Mouse (Mus musculus): ENCODE results near the gene Osbpl6. TPM values are rescaled to one million over a fixed set of nuclear protein-coding genes. Genes with fewer than 3 reads are reported as not detected.
"Not testable (repeated sequence)": the region's sequence is repeated elsewhere in the genome, so short reads cannot be mapped to it uniquely, and the experiment has no call there.

Osbpl6 gene
- polyA plus RNA-seq, 1 experiment from 2014 or later: 23.1 TPM

DNA sequence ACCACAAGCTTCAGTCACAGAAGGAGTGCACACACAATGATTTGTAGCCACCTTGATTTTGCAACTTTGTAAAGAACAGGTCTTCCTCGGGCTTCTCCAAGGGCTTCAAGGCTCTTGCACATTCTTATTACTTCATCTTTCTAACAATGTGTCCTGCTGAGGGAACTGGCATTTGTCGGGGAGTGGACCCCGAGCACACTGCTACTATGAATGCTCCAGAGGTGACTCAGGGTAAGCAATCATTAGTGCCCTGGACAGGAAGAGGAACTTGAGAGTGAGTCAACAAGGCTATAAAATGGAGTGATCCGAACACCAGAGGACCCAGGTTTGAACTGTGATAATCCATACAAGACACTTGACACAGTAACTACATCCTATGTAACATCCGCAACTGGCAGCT lies 213.9 kb downstream of the Osbpl6 start:
- no peak overlapping the region for H3K27ac ChIP-seq (ENCODE audit: low read length)
- no peak for ATAC-seq
- 96% methylated on average over 5 of the region's 5 CpGs for WGBS
- H3K9me3 ChIP-seq (replicated peaks; ENCODE audit: control insufficient read depth, low read length, poor library complexity, severe bottlenecking): no peaks in the 10 kb centered on the region
- H3K4me1 ChIP-seq (ENCODE audit: control insufficient read depth, insufficient read depth, low read length): no peaks in the 10 kb centered on the region
- no peak overlapping the region for H3K4me3 ChIP-seq (ENCODE audit: low read depth, low read length)
- no peaks in the 10 kb centered on the region for H3K27me3 ChIP-seq (ENCODE audit: control insufficient read depth, insufficient read depth, low read depth, low read length)
- H3K9ac ChIP-seq (ENCODE audit: low read depth, low read length): no peak overlapping the region
- H3K36me3 ChIP-seq (ENCODE audit: control insufficient read depth, insufficient read depth, low read length): peaks cover 2% of the 10 kb centered on the region; the same call in 1 of the 2 replicates
- H3K4me2 ChIP-seq (ENCODE audit: low read length): no peak overlapping the region

DNA sequence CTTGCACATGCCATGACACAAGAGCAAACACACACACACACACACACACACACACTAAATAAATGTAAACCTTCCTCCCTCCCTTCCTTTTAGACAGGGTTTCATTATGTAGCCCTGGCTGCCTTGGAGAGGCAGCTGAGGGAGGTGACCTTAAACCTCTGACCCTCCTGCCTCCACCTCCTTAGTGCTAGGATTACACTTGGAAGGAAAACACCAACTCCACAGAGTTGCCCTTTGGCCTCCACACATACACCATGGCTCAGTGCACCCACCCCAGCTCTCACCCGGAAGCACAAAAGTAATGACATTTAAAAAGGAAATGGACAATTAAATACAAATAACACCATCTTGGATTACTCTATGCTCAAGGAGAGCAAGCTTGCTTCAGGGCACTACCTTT lies 215.4 kb downstream of the Osbpl6 start:
- 81% methylated on average over 1 of the region's 1 CpGs for WGBS
- no peaks in the 10 kb centered on the region for H3K9me3 ChIP-seq (replicated peaks; ENCODE audit: control insufficient read depth, low read length, poor library complexity, severe bottlenecking)
- no peak overlapping the region for H3K9ac ChIP-seq (ENCODE audit: low read depth, low read length)
- no peak overlapping the region for H3K4me3 ChIP-seq (ENCODE audit: low read depth, low read length)
- H3K4me2 ChIP-seq (ENCODE audit: low read length): no peak overlapping the region
- ATAC-seq: no peak
- H3K27ac ChIP-seq (ENCODE audit: low read length): no peak overlapping the region
- H3K4me1 ChIP-seq (ENCODE audit: control insufficient read depth, insufficient read depth, low read length): no peaks in the 10 kb centered on the region
- H3K27me3 ChIP-seq (ENCODE audit: control insufficient read depth, insufficient read depth, low read depth, low read length): no peaks in the 10 kb centered on the region
- H3K36me3 ChIP-seq (ENCODE audit: control insufficient read depth, insufficient read depth, low read length): peaks cover 11% of the 10 kb centered on the region

DNA sequence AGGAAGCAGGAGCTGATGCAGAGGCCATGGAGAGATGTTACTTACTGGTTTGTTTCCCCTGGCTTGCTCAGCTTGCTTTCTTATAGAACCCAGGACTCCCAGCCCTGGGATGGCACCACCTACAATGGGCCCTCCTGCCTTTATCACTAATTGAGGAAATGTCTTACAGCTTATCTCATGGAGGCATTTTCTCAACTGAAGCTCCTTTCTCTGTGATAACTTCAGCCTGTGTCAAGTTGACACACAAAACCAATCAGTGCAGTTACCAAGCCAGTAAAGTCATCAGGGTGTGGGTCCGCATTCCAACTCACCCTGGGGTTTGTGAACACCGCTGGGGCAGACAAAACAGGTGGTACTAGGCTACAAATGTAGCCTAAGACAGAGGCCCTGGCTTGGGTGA lies 216.0 kb downstream of the Osbpl6 start:
- not testable (repeated sequence) for H3K27me3 ChIP-seq (ENCODE audit: control insufficient read depth, insufficient read depth, low read depth, low read length); H3K4me2 ChIP-seq (ENCODE audit: low read length); ATAC-seq; H3K4me1 ChIP-seq (ENCODE audit: control insufficient read depth, insufficient read depth, low read length); H3K4me3 ChIP-seq (ENCODE audit: low read depth, low read length); H3K9ac ChIP-seq (ENCODE audit: low read depth, low read length); H3K9me3 ChIP-seq (replicated peaks; ENCODE audit: control insufficient read depth, low read length, poor library complexity, severe bottlenecking); H3K27ac ChIP-seq (ENCODE audit: low read length)
- WGBS: 93% methylated on average over 2 of the region's 2 CpGs
- peaks cover 17% of the 10 kb centered on the region for H3K36me3 ChIP-seq (ENCODE audit: control insufficient read depth, insufficient read depth, low read length)

DNA sequence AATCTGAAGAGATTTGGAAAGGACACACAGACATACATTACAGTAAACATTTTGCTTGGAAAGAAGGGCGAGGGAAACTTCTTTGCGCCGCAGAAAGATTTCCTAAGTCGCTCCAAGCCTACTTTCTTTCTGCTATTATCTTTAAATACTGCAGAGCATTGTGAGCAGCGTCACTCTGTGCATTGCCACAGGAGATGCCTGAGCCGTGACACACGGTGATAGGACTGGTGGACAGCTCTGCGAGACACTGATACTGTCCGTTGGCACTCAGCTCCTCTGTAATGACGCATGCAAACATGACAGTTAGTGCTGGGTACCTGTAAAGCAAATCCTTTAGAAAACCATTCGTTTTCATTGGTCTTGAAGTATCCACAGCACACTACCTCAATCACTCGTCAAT lies 224.0 kb downstream of the Osbpl6 start:
- H3K9ac ChIP-seq (ENCODE audit: low read depth, low read length): no peak overlapping the region
- no peak overlapping the region for H3K4me3 ChIP-seq (ENCODE audit: low read depth, low read length)
- H3K4me2 ChIP-seq (ENCODE audit: low read length): no peak overlapping the region
- H3K36me3 ChIP-seq (ENCODE audit: control insufficient read depth, insufficient read depth, low read length): peaks cover 56% of the 10 kb centered on the region
- H3K27me3 ChIP-seq (ENCODE audit: control insufficient read depth, insufficient read depth, low read depth, low read length): no peaks in the 10 kb centered on the region
- 97% methylated on average over 12 of the region's 12 CpGs for WGBS
- no peaks in the 10 kb centered on the region for H3K9me3 ChIP-seq (replicated peaks; ENCODE audit: control insufficient read depth, low read length, poor library complexity, severe bottlenecking)
- H3K27ac ChIP-seq (ENCODE audit: low read length): no peak overlapping the region
- H3K4me1 ChIP-seq (ENCODE audit: control insufficient read depth, insufficient read depth, low read length): no peaks in the 10 kb centered on the region
- no peak for ATAC-seq

DNA sequence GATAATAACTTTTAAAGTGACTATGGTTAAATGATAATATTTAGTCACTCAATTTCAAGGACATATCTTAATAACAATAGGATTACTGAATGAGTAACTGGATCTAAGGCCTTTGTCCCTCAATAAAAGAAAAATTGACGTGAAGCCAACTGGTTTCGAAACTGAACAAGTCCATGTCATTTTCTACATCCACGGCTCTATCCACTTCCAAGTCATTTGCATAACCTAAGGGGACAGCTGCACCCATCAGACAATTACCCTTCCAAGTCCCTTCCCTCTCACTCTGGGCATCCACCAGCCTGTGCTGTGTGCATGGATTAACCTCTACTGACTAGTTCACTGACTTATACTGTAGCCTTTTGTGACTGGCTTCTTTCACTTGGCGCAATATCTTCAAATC lies 225.3 kb downstream of the Osbpl6 start:
- Histone ChIP-seq H3K4me3 (ENCODE audit: low read depth, low read length) (no peak overlapping the region), H3K36me3 (ENCODE audit: control insufficient read depth, insufficient read depth, low read length) (peaks cover 60% of the 10 kb centered on the region), H3K9me3 (replicated peaks; ENCODE audit: control insufficient read depth, low read length, poor library complexity, severe bottlenecking) (no peaks in the 10 kb centered on the region), H3K4me2 (ENCODE audit: low read length) (no peak overlapping the region), H3K4me1 (ENCODE audit: control insufficient read depth, insufficient read depth, low read length) (no peaks in the 10 kb centered on the region), H3K27me3 (ENCODE audit: control insufficient read depth, insufficient read depth, low read depth, low read length) (no peaks in the 10 kb centered on the region), H3K9ac (ENCODE audit: low read depth, low read length) (no peak overlapping the region), H3K27ac (ENCODE audit: low read length) (no peak overlapping the region)
- ATAC-seq: no peak
- WGBS: 52% methylated on average over 4 of the region's 4 CpGs

DNA sequence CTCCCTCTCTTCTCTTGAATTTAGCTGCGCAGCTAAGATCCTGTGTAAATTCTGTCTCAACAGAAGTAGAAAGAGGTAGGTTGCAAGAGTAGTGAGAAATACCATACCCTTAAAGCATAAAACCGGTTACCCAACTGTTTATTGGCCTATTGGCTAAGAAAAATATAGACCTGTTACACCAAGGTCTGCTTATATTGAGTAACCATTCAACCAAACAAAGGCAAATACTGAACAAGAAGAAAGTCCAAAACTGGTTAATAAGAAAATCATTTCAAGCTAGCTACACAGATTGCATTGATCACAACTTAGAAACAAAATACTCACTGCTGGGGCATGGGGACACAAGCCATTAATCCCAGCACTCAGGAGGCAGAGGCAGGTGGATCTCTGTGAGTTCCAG lies 233.3 kb downstream of the Osbpl6 start:
- 98% methylated on average over 2 of the region's 2 CpGs for WGBS
- Histone ChIP-seq H3K27me3 (ENCODE audit: control insufficient read depth, insufficient read depth, low read depth, low read length) (no peaks in the 10 kb centered on the region), H3K4me2 (ENCODE audit: low read length) (no peak overlapping the region), H3K4me3 (ENCODE audit: low read depth, low read length) (no peak overlapping the region), H3K9ac (ENCODE audit: low read depth, low read length) (no peak overlapping the region), H3K4me1 (ENCODE audit: control insufficient read depth, insufficient read depth, low read length) (no peaks in the 10 kb centered on the region; the same call in 1 of the 2 replicates), H3K36me3 (ENCODE audit: control insufficient read depth, insufficient read depth, low read length) (peaks cover 37% of the 10 kb centered on the region), H3K9me3 (replicated peaks; ENCODE audit: control insufficient read depth, low read length, poor library complexity, severe bottlenecking) (no peaks in the 10 kb centered on the region), H3K27ac (ENCODE audit: low read length) (no peak overlapping the region)
- no peak for ATAC-seq

DNA sequence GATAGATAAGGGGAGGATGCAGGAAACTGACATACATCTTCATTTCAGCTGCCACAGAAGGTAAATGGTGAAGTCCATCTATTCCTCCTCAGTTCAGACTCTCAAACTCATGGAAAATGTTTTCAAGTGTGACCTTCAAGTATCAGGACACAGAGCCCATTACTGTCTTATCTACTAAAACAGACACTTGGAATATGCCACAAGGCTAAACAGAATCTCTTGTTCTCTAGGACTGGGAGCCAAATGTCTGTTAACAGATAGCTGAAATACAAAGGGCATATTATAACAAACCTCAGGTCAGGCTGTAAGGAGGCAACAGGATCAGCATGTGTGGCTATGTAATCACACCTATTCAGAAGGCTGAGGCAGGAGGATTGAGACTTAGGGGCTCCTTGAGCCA lies 237.5 kb downstream of the Osbpl6 start:
- no peaks in the 10 kb centered on the region for H3K9me3 ChIP-seq (replicated peaks; ENCODE audit: control insufficient read depth, low read length, poor library complexity, severe bottlenecking)
- H3K4me3 ChIP-seq (ENCODE audit: low read depth, low read length): no peak overlapping the region
- ATAC-seq: no peak
- H3K4me1 ChIP-seq (ENCODE audit: control insufficient read depth, insufficient read depth, low read length): peaks cover 12% of the 10 kb centered on the region
- no peak overlapping the region for H3K27ac ChIP-seq (ENCODE audit: low read length)
- no peak overlapping the region for H3K4me2 ChIP-seq (ENCODE audit: low read length)
- peaks cover 16% of the 10 kb centered on the region; the same call in 1 of the 2 replicates for H3K36me3 ChIP-seq (ENCODE audit: control insufficient read depth, insufficient read depth, low read length)
- no peak overlapping the region for H3K9ac ChIP-seq (ENCODE audit: low read depth, low read length)
- H3K27me3 ChIP-seq (ENCODE audit: control insufficient read depth, insufficient read depth, low read depth, low read length): no peaks in the 10 kb centered on the region

DNA sequence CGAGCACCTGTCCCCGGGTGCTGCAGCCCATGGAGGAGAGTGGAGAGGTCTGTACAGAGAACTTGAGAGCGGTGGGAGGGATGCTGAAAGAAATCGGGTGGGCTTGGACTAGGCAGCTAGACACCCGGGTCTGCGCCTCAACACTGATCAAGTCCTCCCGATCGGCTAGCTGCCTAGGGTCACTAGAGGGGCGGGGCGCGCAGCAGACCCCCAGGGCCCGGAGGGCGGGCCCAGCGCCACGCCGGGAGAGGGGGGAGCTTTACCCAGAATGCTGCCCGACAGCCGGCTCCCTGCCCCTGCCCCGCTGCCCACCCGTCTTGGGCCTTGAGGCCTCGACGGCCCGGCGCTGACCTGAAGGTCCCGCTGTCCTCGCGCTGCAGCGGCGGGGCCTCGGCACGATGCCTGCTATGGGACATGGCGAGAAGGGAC lies 241.1 kb downstream of the Osbpl6 start:
- Histone ChIP-seq H3K4me2 (ENCODE audit: low read length) (peak overlapping the region; percentile 74), H3K36me3 (ENCODE audit: control insufficient read depth, insufficient read depth, low read length) (peaks cover 4% of the 10 kb centered on the region; the same call in 1 of the 2 replicates), H3K9ac (ENCODE audit: low read depth, low read length) (peak overlapping the region; percentile 83), H3K9me3 (replicated peaks; ENCODE audit: control insufficient read depth, low read length, poor library complexity, severe bottlenecking) (no peaks in the 10 kb centered on the region), H3K27ac (ENCODE audit: low read length) (peak overlapping the region; percentile 88), H3K27me3 (ENCODE audit: control insufficient read depth, insufficient read depth, low read depth, low read length) (no peaks in the 10 kb centered on the region), H3K4me3 (ENCODE audit: low read depth, low read length) (peak overlapping the region; percentile 73), H3K4me1 (ENCODE audit: control insufficient read depth, insufficient read depth, low read length) (peaks cover 14% of the 10 kb centered on the region)
- 0% methylated on average over 24 of the region's 32 CpGs for WGBS
- ATAC-seq: peak; percentile 70

DNA sequence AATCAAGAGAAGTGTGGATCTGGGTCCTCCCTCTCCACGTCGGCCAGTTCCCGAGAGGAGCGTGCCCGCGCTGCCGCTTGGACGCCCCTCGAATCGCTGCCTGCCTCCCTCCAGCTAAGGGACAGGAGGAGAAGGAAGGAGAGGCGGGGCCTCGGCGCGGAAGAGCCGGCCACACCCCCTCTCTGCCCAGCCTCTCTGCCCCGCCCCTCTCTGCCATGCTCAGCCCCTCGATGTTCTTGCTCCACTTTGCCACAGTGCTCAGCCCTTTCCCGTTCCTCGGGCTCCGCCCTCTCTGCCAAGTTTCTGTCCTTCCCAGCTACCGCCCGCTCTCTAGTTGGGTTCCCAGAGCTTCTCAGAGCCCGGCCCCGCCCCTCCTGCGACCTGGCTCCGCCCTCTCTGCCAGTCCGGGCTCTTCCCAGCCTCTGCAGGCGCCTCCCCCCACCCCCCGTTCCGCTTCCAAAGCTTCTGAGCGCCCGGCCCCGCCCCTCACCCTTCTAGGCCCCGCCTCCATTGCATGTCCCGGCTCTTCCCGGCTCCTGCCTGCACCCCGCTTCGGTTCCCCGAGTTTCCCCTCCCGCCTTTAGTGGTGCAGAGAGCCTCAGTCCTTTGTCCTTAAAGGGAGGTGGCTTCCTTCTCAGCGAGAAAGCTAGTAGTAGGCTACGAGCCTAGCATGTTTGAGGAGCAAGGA lies 241.7 kb downstream of the Osbpl6 start, which contains the start of the genes Prkra and Pjvk:
Gene Prkra (minus strand): TSS at position 133 of the 688 bp plus-strand sequence.
Gene Pjvk (plus strand): TSS at position 594 of the 688 bp plus-strand sequence.
- Histone ChIP-seq H3K9me3 (replicated peaks; ENCODE audit: control insufficient read depth, low read length, poor library complexity, severe bottlenecking) (no peaks in the 10 kb centered on the region), H3K9ac (ENCODE audit: low read depth, low read length) (peak within 1 kb of the TSS; percentile 83), H3K36me3 (ENCODE audit: control insufficient read depth, insufficient read depth, low read length) (0 out of 2 replicates have a peak, but pooled peaks cover under 1% of the 10 kb centered on the region), H3K27ac (ENCODE audit: low read length) (peak within 1 kb of the TSS; percentile 88), H3K4me1 (ENCODE audit: control insufficient read depth, insufficient read depth, low read length) (peaks cover 14% of the 10 kb centered on the region), H3K27me3 (ENCODE audit: control insufficient read depth, insufficient read depth, low read depth, low read length) (no peaks in the 10 kb centered on the region), H3K4me2 (ENCODE audit: low read length) (peak within 1 kb of the TSS; percentile 74), H3K4me3 (ENCODE audit: low read depth, low read length) (peak within 1 kb of the TSS; percentile 73)
- peak; percentile 99 for ATAC-seq
- WGBS: 0% methylated on average over 28 of the region's 42 CpGs
